Mouse (Mus musculus) liver, adult 2 months (tissue): ENCODE results near the gene Efs. TPM values are rescaled to one million over a fixed set of nuclear protein-coding genes. Genes with fewer than 3 reads are reported as not detected.
A peak's percentile ranks its signal among the peaks of the same experiment; 100 is the strongest.

Experiments used
- DNase-seq: peaks from one replicate; pipeline ENCODE4 v3.0.0-alpha.2; 2011; ENCODE audit warnings: low read depth, low spot score; ENCODE audit errors: extremely low read depth
- H3K27ac ChIP-seq: fragments of 200-500 bp; replicated peaks from 2 replicates; pipeline ENCODE4 v1.5.1; 2012; ENCODE audit warnings: low read depth, mild to moderate bottlenecking, control low read depth, inconsistent platforms, low read length; ENCODE audit not compliant: insufficient read depth
- H3K27me3 ChIP-seq: fragments of 200-500 bp; 2 replicates; pipeline ENCODE4 v1.6.1; 2012; ENCODE audit warnings: mild to moderate bottlenecking, moderate library complexity, low read length, inconsistent platforms; ENCODE audit not compliant: control insufficient read depth, insufficient read depth
- H3K36me3 ChIP-seq: fragments of 200-500 bp; 2 replicates; pipeline ENCODE4 v1.6.1; 2012; ENCODE audit warnings: low read length, inconsistent platforms; ENCODE audit not compliant: control insufficient read depth, insufficient read depth
- H3K4me1 ChIP-seq: fragments of 200-500 bp; 2 replicates; pipeline ENCODE4 v1.6.1; 2011; ENCODE audit warnings: low read length; ENCODE audit not compliant: control insufficient read depth, insufficient read depth
- H3K4me3 ChIP-seq: fragments of 200-500 bp; 2 replicates; pipeline ENCODE4 v1.5.1; 2011; ENCODE audit warnings: low read depth, mild to moderate bottlenecking, control low read depth, low read length, moderate library complexity; ENCODE audit not compliant: insufficient read depth
- H3K79me2 ChIP-seq: fragments of 200-500 bp; 2 replicates; pipeline ENCODE4 v1.6.1; 2012; ENCODE audit warnings: inconsistent platforms, mild to moderate bottlenecking, low read length, moderate library complexity; ENCODE audit not compliant: control insufficient read depth, insufficient read depth
- H3K9ac ChIP-seq: fragments of 200-500 bp; 2 replicates; pipeline ENCODE4 v1.6.1; 2012; ENCODE audit warnings: low read depth, mild to moderate bottlenecking, control low read depth, inconsistent platforms, low read length
- CTCF ChIP-seq: fragments of 200-500 bp; IDR thresholded peaks from 2 replicates; pipeline ENCODE4 v1.5.1; 2011; ENCODE audit warnings: low read depth, low read length, control low read depth
- POLR2A ChIP-seq: fragments of 200-500 bp; IDR thresholded peaks from 2 replicates; pipeline ENCODE4 v1.6.1; 2011; ENCODE audit warnings: low read length, control low read depth; ENCODE audit not compliant: insufficient read depth; ENCODE audit errors: extremely low read depth
- WGBS: fragments of 180-500 bp; shearing (Covaris S2); methylation state at CpG from one replicate; pipeline ENCODE4 v1.1.7; 2018; 5-methylcytosine and 5-hydroxymethylcytosine counted together
- polyA plus RNA-seq: library from polyadenylated mRNA; depleted of rRNA; stranded (reverse); fragments of >200 nt; gene quantifications from 2 replicates; pipeline ENCODE4 v1.2.3, GENCODE M21; 2012
- total RNA-seq: library from RNA; depleted of rRNA; stranded (reverse); fragments of >200 nt; gene quantifications from 2 replicates; pipeline ENCODE4 v1.2.3, GENCODE M21; 2014

Gene Efs
- total and polyA plus RNA-seq, 2 experiments, result under 0.01 to 0.13 TPM

DNA sequence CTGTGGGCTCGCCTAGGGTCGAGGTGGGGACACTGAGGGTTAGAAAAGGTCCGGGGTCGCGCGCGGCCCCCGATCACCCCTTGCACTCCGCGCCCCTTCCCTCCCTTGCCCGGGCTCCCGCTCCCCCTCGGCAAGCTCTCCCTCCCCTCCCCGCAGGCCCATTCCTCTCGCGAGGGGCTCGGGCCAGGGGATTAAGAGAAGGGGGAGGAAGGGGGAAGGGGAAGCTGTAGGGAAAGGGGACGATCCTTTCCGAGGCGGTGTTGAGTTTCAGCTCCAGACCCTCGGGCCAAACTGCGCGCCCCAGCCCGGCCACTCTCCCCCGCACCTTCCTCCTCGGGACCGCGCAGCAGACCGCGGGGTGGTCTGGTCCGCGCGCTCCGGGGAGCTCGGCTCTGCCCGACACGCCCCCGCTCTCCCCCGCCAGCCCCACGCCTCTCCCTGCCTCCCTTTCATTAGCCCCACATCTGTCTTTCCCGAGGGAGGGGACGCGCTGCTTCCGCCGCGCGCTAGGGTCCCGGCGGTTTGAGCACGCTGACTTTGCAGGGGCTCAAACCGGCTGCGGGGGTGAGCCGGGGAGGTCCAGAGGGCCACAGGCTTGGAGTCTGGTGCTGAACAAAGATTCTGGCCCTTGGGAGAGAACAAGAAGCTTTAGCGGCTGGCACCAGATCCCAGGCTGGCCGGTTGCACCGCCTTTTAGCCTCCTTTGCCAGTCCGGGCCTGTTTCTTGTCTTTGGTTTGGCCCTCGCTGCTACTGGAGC lies 654 bp upstream of the Efs start:
- peak overlapping the region; percentile 40; the same call in 1 of the 2 replicates for H3K9ac ChIP-seq
- H3K4me1 ChIP-seq, result no peaks in the 10 kb centered on the region
- H3K4me3 ChIP-seq, result peak overlapping the region; percentile 20; the same call in 1 of the 2 replicates
- no peaks in the 10 kb centered on the region for H3K79me2 ChIP-seq
- TF ChIP-seq POLR2A, result no peak
- no peak for TF ChIP-seq CTCF
- no peaks in the 10 kb centered on the region for H3K36me3 ChIP-seq
- no peak for DNase-seq
- H3K27ac ChIP-seq, result no peak overlapping the region
- peaks cover 16% of the 10 kb centered on the region for H3K27me3 ChIP-seq
- WGBS, result 2% methylated on average over 57 of the region's 58 CpGs

DNA sequence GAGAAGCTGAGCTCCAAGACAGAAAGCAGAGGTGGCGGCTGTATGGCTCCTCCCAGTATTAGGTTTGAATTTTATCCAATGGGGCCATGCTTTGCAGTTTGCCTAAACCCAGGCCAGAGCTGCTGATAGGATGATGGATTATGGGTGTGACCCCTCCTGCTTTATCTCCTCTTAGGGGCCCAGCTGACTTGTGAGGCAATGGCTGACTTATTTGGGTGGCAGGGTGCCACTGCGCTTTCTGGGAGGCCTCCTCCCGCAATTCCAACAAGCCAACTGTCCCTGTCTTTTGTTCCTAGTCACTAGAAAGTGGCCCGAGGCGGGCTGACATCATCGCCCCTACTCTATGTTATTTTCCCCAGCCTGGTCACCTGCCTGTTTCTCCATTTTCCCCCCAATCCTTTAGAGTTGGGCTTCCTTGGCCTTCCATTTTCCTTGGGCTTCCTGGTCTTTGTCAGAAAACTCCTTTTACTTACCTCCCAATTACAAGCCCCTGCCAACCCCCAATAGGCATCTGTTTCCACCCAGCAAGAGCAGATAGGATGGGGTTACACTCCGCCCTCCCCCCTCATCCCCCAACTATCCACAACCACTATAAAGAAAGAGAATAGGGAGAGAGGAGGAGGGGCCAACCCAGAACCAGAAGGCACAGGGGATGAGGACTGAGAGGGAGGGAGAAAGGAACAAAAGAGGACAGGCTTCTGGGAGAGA lies 1.1 kb downstream of the Efs start:
- TF ChIP-seq POLR2A (no peak), CTCF (no peak)
- peaks cover 16% of the 10 kb centered on the region for H3K27me3 ChIP-seq
- no peaks in the 10 kb centered on the region for H3K4me1 ChIP-seq
- no peak overlapping the region for H3K9ac ChIP-seq
- H3K27ac ChIP-seq, result no peak overlapping the region
- no peak for DNase-seq
- no peaks in the 10 kb centered on the region for H3K79me2 ChIP-seq
- 52% methylated on average over 7 of the region's 7 CpGs for WGBS
- H3K4me3 ChIP-seq, result no peak overlapping the region
- H3K36me3 ChIP-seq, result no peaks in the 10 kb centered on the region

DNA sequence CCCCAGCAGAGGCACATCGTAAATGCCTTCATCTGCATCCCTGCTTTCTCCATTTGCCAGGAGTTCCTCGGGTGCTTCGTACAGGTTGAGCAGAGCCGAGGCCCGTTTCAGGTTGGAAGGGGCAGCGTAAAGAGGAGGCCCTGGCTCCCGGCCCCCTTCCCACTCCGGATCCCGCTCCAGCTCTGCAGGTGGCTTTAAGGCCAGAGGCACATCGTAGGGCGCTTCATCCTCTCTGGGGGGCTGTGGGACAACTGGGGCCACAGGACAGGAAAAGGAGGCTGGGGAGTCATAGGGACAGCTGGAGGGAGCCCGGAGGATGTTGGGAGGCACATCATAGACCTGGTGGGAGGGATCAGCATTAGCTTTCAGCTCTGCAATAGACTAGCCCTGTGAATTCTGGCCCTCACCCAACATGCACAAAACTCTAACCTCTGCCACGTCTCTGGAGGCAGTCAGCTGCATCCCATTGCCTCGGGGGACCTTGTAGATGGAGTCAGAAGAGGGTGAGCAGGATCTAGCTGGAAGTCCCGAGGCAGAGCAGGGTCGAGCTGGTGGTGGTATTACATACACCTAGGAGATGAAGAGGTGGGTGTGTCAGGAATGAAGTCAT lies 5.7 kb downstream of the Efs start:
- H3K4me1 ChIP-seq, result no peaks in the 10 kb centered on the region
- no peaks in the 10 kb centered on the region for H3K79me2 ChIP-seq
- H3K27me3 ChIP-seq, result no peaks in the 10 kb centered on the region
- TF ChIP-seq POLR2A, result no peak
- TF ChIP-seq CTCF, result no peak
- no peak overlapping the region for H3K9ac ChIP-seq
- no peak overlapping the region for H3K27ac ChIP-seq
- DNase-seq, result no peak
- no peak overlapping the region for H3K4me3 ChIP-seq
- WGBS, result 86% methylated on average over 16 of the region's 16 CpGs
- no peaks in the 10 kb centered on the region for H3K36me3 ChIP-seq

DNA sequence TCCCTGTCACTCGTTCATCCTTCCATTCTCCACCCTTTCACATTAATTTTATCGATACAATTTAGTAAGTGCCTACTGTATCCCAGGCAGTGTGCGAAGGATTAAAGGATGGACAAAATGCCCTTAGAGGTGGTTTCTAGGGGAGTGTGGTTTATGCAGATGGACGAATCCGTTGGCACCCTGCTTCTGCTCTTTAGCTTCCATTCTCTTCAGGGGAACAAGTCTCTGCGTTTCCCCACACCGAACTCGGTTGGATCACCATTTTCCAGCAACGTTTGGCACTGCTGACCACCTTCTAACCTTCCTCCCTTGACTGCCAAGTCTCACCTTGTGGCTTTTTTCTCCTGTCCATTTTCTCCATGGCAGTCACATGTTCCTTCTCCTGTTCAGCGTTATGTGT lies 12.6 kb downstream of the Efs start:
- H3K4me3 ChIP-seq, result peak overlapping the region; percentile 61
- no peak overlapping the region for H3K27ac ChIP-seq
- no peak overlapping the region for H3K9ac ChIP-seq
- no peaks in the 10 kb centered on the region for H3K36me3 ChIP-seq
- no peak for DNase-seq
- TF ChIP-seq POLR2A (no peak), CTCF (no peak)
- H3K4me1 ChIP-seq, result no peaks in the 10 kb centered on the region
- H3K27me3 ChIP-seq, result peaks cover 13% of the 10 kb centered on the region
- H3K79me2 ChIP-seq, result no peaks in the 10 kb centered on the region
- 33% methylated on average over 10 of the region's 10 CpGs for WGBS

DNA sequence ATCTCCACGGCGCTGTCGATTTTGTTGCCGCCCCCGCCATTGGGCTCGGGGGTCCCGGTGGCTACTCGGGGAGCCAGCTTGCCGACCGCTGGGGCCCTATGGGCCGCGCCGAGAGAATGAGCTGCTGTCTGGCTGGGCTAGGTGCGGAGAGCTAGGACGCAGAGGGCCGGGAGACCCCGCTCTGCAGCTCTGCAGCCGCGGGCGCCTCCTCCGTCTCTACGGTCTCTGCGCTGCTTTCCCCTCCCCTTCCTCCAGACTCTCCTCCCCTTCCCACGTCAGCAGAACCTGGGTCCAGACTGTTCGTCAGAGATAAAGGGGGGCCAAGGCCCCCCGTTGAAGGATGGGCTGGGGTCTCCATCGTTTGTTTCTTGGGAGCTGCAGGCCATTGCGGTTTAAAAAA lies 13.0 kb downstream of the Efs start, which contains the start of gene Slc22a17:
Gene Slc22a17, minus strand, starts transcription at position 247 of the 400 bp plus-strand sequence.
- TF ChIP-seq POLR2A (0 out of 2 replicates have a peak, but pooled peaks have one; percentile 21), CTCF (no peak)
- no peaks in the 10 kb centered on the region for H3K4me1 ChIP-seq
- H3K4me3 ChIP-seq, result peak within 1 kb of the TSS; percentile 61
- WGBS, result 1% methylated on average over 28 of the region's 28 CpGs
- no peaks in the 10 kb centered on the region for H3K79me2 ChIP-seq
- H3K36me3 ChIP-seq, result no peaks in the 10 kb centered on the region
- H3K27me3 ChIP-seq, result peaks cover 13% of the 10 kb centered on the region
- no peak within 1 kb of the TSS for H3K27ac ChIP-seq
- DNase-seq, result no peak
- H3K9ac ChIP-seq, result peak within 1 kb of the TSS; percentile 64
